Mouse (Mus musculus): ENCODE data around the gene Raf1. TPM values are rescaled to one million over a fixed set of nuclear protein-coding genes. Genes with fewer than 3 reads are reported as not detected.

Raf1 gene
- total and polyA plus RNA-seq, 3 experiments: 79.3 to 80.7 TPM; not detected in 1

GRCm38 (mm10) chr6:115717715-115718558 lies 41.5 kb upstream of the Raf1 start:
- Histone ChIP-seq H3K4me3 (ENCODE audit: control insufficient read depth in 1 of 2, insufficient read depth in 1 of 2, low read depth in 2 of 2, low read length in 2 of 2) (no peak overlapping the region), H3K9me3 (replicated peaks; ENCODE audit: insufficient read depth, low read length) (no peaks in the 10 kb centered on the region), H3K9ac (ENCODE audit: control insufficient read depth, low read depth, low read length, poor library complexity, severe bottlenecking) (no peak overlapping the region), H3K27ac (ENCODE audit: control insufficient read depth, low read depth, low read length) (no peak overlapping the region), H3K27me3 (ENCODE audit: control insufficient read depth in 1 of 2, insufficient read depth in 2 of 2, low read length in 2 of 2) (peaks cover 0 to 2% of the 10 kb centered on the region in 2 experiments; a peak in 1 of 4 replicates), H3K4me1 (ENCODE audit: control insufficient read depth in 1 of 2, insufficient read depth in 2 of 2, low read length in 2 of 2) (no peaks in the 10 kb centered on the region), H3K79me2 (ENCODE audit: control insufficient read depth, insufficient read depth, low read length, poor library complexity) (no peaks in the 10 kb centered on the region), H3K36me3 (ENCODE audit: control insufficient read depth in 1 of 2, insufficient read depth in 2 of 2, low read length in 2 of 2) (no peaks in the 10 kb centered on the region)
- DNase-seq (ENCODE audit: low read depth, low spot score): peak; percentile 37
- no peak for TF ChIP-seq ZKSCAN1 (IDR thresholded peaks at IDR 0.05; ENCODE audit: low read depth, low read length)
- TF ChIP-seq MEF2A (IDR thresholded peaks at IDR 0.05; ENCODE audit: extremely low read depth, insufficient replicate concordance, low read depth, low read length, poor library complexity, severe bottlenecking): no peak
- TF ChIP-seq E2F4 (IDR thresholded peaks at IDR 0.05; ENCODE audit: borderline replicate concordance, low read depth, low read length): no peak
- no peak for TF ChIP-seq TCF12 (IDR thresholded peaks at IDR 0.05; ENCODE audit: low read depth, low read length)
- no peak for TF ChIP-seq MAZ (IDR thresholded peaks at IDR 0.05; ENCODE audit: low read depth, low read length)
- TF ChIP-seq CTCF (IDR thresholded peaks at IDR 0.05 in 2 of 3, conservative IDR thresholded peaks at IDR 0.05 in 1 of 3; ENCODE audit: control insufficient read depth in 1 of 3, insufficient read depth in 1 of 3, low read depth in 2 of 3, low read length in 3 of 3, poor library complexity in 1 of 3, severe bottlenecking in 1 of 3): peak in 1 of 3 experiments; percentile 3; a peak in 1 of 6 replicates

- no peaks in the 10 kb centered on the region for H3K79me2 ChIP-seq (ENCODE audit: control insufficient read depth, insufficient read depth, low read length, poor library complexity)
- H3K4me1 ChIP-seq (ENCODE audit: control insufficient read depth in 1 of 2, insufficient read depth in 2 of 2, low read length in 2 of 2): no peaks in the 10 kb centered on the region
- H3K4me3 ChIP-seq (ENCODE audit: control insufficient read depth in 1 of 2, insufficient read depth in 1 of 2, low read depth in 2 of 2, low read length in 2 of 2): no peak overlapping the region
- no peak overlapping the region for H3K9ac ChIP-seq (ENCODE audit: control insufficient read depth, low read depth, low read length, poor library complexity, severe bottlenecking)
- no peaks in the 10 kb centered on the region; a peak in 1 of 4 replicates for H3K27me3 ChIP-seq (ENCODE audit: control insufficient read depth in 1 of 2, insufficient read depth in 2 of 2, low read length in 2 of 2)
- DNase-seq (ENCODE audit: low read depth, low spot score): no peak
- H3K9me3 ChIP-seq (replicated peaks; ENCODE audit: insufficient read depth, low read length): no peaks in the 10 kb centered on the region
- H3K27ac ChIP-seq (ENCODE audit: control insufficient read depth, low read depth, low read length): no peak overlapping the region
- TF ChIP-seq BHLHE40 (IDR thresholded peaks at IDR 0.05; ENCODE audit: borderline replicate concordance, low read depth, low read length): no peak
- TF ChIP-seq MYB (IDR thresholded peaks at IDR 0.05; ENCODE audit: low read depth, low read length): no peak
- no peak for TF ChIP-seq USF1 (IDR thresholded peaks at IDR 0.05; ENCODE audit: low read depth, low read length)
- no peak for TF ChIP-seq GATA1 (IDR thresholded peaks at IDR 0.05; ENCODE audit: low read depth, low read length)
- no peak for TF ChIP-seq EP300 (IDR thresholded peaks at IDR 0.05; ENCODE audit: low read depth in 1 of 2, low read length in 2 of 2)
- TF ChIP-seq ZMIZ1 (IDR thresholded peaks at IDR 0.05; ENCODE audit: low read depth, low read length): no peak
- TF ChIP-seq ZKSCAN1 (IDR thresholded peaks at IDR 0.05; ENCODE audit: low read depth, low read length): no peak
- no peak for TF ChIP-seq POLR2AphosphoS2 (IDR thresholded peaks at IDR 0.05; ENCODE audit: low read length)
- TF ChIP-seq CHD1 (IDR thresholded peaks at IDR 0.05; ENCODE audit: low read depth, low read length): no peak
- no peak for TF ChIP-seq SMC3 (IDR thresholded peaks at IDR 0.05; ENCODE audit: low read depth, low read length)
- TF ChIP-seq NRF1 (IDR thresholded peaks at IDR 0.05; ENCODE audit: insufficient read depth, low read depth, low read length, poor library complexity, severe bottlenecking): no peak
- no peak for TF ChIP-seq MAZ (IDR thresholded peaks at IDR 0.05; ENCODE audit: low read depth, low read length)
- H3K36me3 ChIP-seq (ENCODE audit: control insufficient read depth in 1 of 2, insufficient read depth in 2 of 2, low read length in 2 of 2): no peaks in the 10 kb centered on the region
These were observed 40.7 kb upstream of the Raf1 start for GRCm38 (mm10) chr6:115717101-115717652.

All from MEL (cell line).